Mouse (Mus musculus) retina, adult 2 months (tissue): Measurements from ENCODE around the gene Phf21a.

Experiments
- DNase-seq: peaks from one replicate; pipeline ENCODE4 v3.0.0-alpha.2; 2012; ENCODE audit warnings: low read depth, low spot score

The Phf21a gene

GRCm38 (mm10) chr2:92402591-92403326 lies 309.8 kb downstream of the Phf21a start:
- DNase-seq: no peak

DNA sequence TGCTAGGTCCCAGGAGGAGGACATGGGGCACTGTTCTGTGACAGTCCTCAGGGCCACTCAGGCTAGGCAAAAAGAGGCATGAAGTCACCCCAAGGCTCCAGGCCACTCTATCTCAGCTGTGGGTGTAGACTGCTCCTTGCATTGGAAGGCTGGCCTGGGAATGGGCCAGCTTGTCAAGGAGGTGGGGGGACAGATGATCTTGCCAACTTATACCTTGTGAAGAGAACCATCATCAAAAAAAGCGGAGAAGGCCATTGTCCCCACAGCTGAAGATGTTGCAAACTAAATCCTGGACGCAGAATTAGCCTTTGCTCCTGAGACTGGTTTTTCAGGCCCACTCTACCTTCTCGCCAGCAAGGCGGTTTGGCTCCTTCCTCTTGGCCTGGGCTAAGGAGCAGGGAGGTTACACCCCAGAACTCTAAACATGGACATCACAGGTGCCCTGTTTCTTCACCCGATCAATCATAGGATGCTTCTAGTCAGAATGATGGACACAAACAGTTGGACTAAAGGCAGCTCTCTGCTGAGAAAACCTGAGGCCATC lies 310.9 kb downstream of the Phf21a start:
- DNase-seq: no peak

DNA sequence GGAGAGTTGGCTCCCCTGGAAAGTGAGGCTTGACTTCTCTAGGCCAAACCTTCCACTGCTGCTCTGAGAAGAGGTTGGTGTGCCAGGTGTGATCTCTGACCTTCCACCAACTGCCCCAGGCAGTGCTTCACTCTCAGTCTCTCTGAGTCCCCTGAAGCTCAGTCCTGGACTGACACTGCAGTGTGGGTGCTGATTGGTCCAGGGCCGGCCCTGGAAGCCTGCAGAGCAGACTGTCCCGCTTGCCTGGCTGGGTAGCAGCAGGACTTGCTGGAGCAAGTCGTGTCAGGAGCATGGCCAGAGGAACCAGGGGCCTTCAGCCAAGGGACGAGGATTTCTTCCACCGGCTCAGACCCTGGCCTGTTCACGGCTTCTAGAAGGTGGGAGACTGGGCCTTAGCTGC lies 311.8 kb downstream of the Phf21a start:
- DNase-seq: no peak

DNA sequence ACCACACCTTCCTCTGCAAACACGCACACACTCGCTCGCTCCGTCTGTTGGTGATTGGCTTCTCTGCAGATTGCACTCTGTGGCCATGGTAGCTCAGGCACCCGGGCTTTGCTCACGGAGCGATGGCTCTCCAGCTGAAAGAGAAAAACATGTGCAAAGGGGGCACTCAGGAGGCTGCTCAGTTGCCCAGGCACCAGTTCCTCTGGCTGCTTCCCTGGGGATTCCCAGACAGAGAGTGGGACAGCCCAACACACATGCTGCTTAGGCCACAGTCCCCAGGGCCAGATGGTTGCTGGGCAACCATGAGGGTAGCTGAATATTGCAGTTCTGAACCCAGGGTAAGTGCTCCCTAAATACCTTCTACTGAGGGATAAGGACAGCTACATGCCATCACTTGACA lies 312.8 kb downstream of the Phf21a start:
- DNase-seq: no peak

DNA sequence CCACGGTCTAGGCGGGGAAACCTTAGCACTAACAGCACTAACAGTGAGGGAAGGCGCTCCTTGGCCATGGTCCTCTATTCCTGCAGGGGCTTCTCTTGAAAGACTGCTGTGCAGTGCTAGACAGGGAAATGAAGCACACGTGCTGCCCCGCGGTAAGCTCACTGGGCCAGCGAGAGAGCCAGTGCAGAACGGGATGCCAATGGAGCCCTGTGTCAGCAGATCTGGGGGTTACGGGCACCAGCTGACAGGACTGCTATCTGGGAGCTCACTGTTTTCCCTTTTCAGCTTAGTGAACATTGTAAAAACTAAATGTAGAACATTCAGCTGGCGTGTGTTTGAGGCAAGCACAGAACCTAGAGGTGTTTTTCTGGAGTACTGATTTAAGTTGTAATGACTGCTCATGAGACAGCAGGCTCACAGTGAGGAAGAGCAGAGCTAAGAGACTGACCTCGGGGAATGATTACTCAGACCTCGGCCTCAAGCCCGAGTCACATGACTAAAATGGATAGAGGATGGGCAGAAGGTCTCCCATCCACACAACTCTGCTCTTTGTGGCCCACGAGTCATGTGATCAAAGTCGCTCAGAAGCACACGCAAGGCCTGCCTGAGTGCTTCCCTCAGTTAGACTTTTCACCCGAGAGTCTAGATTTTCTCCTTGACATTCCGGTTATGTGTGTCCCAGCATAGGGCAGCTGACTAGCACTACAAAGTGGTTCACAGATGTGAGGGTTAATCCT lies 315.6 kb downstream of the Phf21a start:
- no peak for DNase-seq

DNA sequence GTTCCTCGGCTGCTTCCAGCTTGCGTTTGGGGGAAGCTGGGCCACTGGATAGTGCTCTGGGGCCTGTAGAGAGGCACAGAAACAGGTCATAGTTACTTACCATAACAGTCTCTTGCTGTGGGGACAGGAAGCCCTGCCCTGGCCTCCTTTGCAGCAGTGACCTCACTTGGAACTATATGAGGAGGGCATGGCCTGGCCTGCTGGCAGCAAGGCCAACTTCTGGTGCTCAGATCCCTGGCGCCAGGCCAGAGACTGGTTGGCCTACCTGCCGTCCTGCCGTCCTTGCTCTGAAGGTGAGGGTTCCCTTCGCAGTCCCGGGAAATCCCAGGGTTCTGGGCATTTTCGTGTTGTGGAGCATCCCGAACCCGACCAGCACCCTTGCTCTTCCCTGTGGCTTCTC lies 318.8 kb downstream of the Phf21a start:
- DNase-seq: no peak
